Comparison of ENCODE assay signal across 7 mouse cellular contexts in the genomic region with DNA sequence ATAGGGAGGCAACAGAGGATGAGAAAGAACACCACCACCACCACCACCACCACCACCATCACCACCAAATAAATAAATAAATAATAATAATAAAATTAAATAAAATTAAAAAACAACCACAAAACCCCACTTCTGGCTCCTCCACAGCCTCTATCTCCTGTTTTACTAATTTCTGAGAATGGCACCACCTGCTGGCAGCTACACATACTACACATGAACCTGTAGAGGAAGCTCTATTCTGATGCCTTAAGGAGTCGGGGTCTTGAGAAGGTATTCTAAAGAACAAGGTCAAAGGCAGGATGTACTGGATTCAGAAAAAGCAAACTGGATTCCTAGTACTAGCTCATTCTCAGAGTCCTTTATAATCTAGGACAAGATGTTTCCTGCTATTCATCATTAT.
DNase-seq lines count a peak whose midpoint lies in the region; TF ChIP-seq lines count a peak whose summit lies in the region.

No protein-coding gene starts in this region.

- H3K79me2 ChIP-seq in MEL (ENCODE audit: control insufficient read depth, insufficient read depth, low read length, poor library complexity), result no peaks in the 10 kb centered on the region

- H3K27ac ChIP-seq in MEL (ENCODE audit: control insufficient read depth, low read depth, low read length), result no peak overlapping the region

- no peaks in the 10 kb centered on the region for H3K9me3 ChIP-seq in MEL (replicated peaks; ENCODE audit: insufficient read depth, low read length)

- peak; percentile 54 for DNase-seq in layer of hippocampus, adult 11-12 months (ENCODE audit: low spot score)
- DNase-seq in layer of hippocampus, adult 9-11 months, result no peak
- peak; percentile 57 for DNase-seq in MEL (ENCODE audit: low read depth, low spot score)
- peak; percentile 33 for DNase-seq in adipocyte (ENCODE audit: low spot score)
- peak; percentile 12 for DNase-seq in fibroblast of lung, adult 2 months (ENCODE audit: low read depth)
- peak; percentile 31 to 69 for DNase-seq in left cerebral cortex, postnatal 25 days (ENCODE audit: low spot score in 2 of 2)
- DNase-seq in right cerebral cortex, postnatal 36 days (ENCODE audit: low spot score in 2 of 2), result peak; percentile 14 to 34

- peak; percentile 30 to 56 (median 30) for TF ChIP-seq CTCF in MEL (IDR thresholded peaks at IDR 0.05 in 2 of 3, conservative IDR thresholded peaks at IDR 0.05 in 1 of 3; ENCODE audit: control insufficient read depth in 1 of 3, insufficient read depth in 1 of 3, low read depth in 2 of 3, low read length in 3 of 3, poor library complexity in 1 of 3, severe bottlenecking in 1 of 3)

- TF ChIP-seq RAD21 in MEL (IDR thresholded peaks at IDR 0.05; ENCODE audit: low read depth, low read length), result peak; percentile 42

- no peaks in the 10 kb centered on the region for H3K4me1 ChIP-seq in MEL (ENCODE audit: control insufficient read depth in 1 of 2, insufficient read depth in 2 of 2, low read length in 2 of 2)

- H3K4me3 ChIP-seq in MEL (ENCODE audit: control insufficient read depth in 1 of 2, insufficient read depth in 1 of 2, low read depth in 2 of 2, low read length in 2 of 2), result no peak overlapping the region

- no peak for TF ChIP-seq EP300 in MEL (IDR thresholded peaks at IDR 0.05; ENCODE audit: low read depth in 1 of 2, low read length in 2 of 2)

- intact Hi-C loops in left cerebral cortex, postnatal 25 days (cut with DNase I), result no loop called here

- no peak overlapping the region for H3K9ac ChIP-seq in MEL (ENCODE audit: control insufficient read depth, low read depth, low read length, poor library complexity, severe bottlenecking)

- no peak for TF ChIP-seq POLR2A in MEL (IDR thresholded peaks at IDR 0.05; ENCODE audit: control insufficient read depth in 1 of 2, insufficient read depth in 1 of 2, low read depth in 1 of 2, low read length in 2 of 2, poor library complexity in 1 of 2)

- H3K27me3 ChIP-seq in MEL (ENCODE audit: control insufficient read depth in 1 of 2, insufficient read depth in 2 of 2, low read length in 2 of 2), result no peaks in the 10 kb centered on the region

- no peaks in the 10 kb centered on the region for H3K36me3 ChIP-seq in MEL (ENCODE audit: control insufficient read depth in 1 of 2, insufficient read depth in 2 of 2, low read length in 2 of 2)

TF ChIP-seq in MEL, 35 proteins besides CTCF, POLR2A, EP300 and RAD21:
- TF ChIP-seq UBTF (IDR thresholded peaks at IDR 0.05; ENCODE audit: borderline replicate concordance, insufficient read depth, low read depth, low read length) (no peak), SMC3 (IDR thresholded peaks at IDR 0.05; ENCODE audit: low read depth, low read length) (peak; percentile 66)
